Comparison of ENCODE assay signal across 8 mouse cellular contexts in genomic region chr5:64992540-64992939, GRCm38 (mm10). TPM values are rescaled to one million over a fixed set of nuclear protein-coding genes. Genes with fewer than 3 reads are reported as not detected.
A peak's percentile ranks its signal among the peaks of the same experiment; 100 is the strongest.
DNase-seq lines count a peak whose midpoint lies in the region; ATAC-seq lines count a peak whose summit lies in the region.
"Had no signal": no experiment of that assay in that cellular context is flagged by ENCODE, and none has a peak within 500 bp of the region (broad histone marks: within the 10 kb centered on the region; RNA-seq: fewer than 3 reads in every experiment).

No protein-coding gene starts in this region.

- intact Hi-C loops in heart, postnatal 14 days (cut with DNase I): no loop called here

- DNase-seq in heart, postnatal 4 days: peak; percentile 11
- DNase-seq in heart, postnatal 14 days: no peak
- peak; percentile 35 for DNase-seq in 3134 (ENCODE audit: extremely low read depth, insufficient read length, low spot score)
- no peak for DNase-seq in kidney, postnatal 36 days
- DNase-seq in kidney, adult 11 months: no peak
- DNase-seq: gastrocnemius, postnatal 36 days had no signal

- ATAC-seq in CD4-positive, CD25-positive, alpha-beta regulatory T cell, adult 4 months: peak; percentile 20
- peak; percentile 17 for ATAC-seq in inflammation-experienced regulatory T-cells, adult 6 months

RNA-seq across cellular contexts. Expression of gene Fam114a1, which starts 22.7 kb away (rescaled TPM):
- total RNA-seq in heart, postnatal 4 days (2021): 10 to 100 TPM; 35.8 to 37.0 TPM
- total RNA-seq in heart, postnatal 14 days (2021): 10 to 100 TPM; 23.5 to 24.8 TPM
- polyA plus RNA-seq in CD4-positive, CD25-positive, alpha-beta regulatory T cell, adult 4 months (2017; shearing (Covaris generic)): 1 to 10 TPM; 2.3 to 4.9 TPM
- 1 to 10 TPM in 2 of 3 experiments, under 1 TPM in 1; 0.82 to 3.7 (median 3.4) TPM for polyA plus RNA-seq in inflammation-experienced regulatory T-cells, adult 6 months (2017; shearing (Covaris generic))

RNA-seq across cellular contexts. Expression of gene Tlr6, which starts 32.6 kb away (rescaled TPM):
- 1 to 10 TPM in 1 of 2 experiments, under 1 TPM in 1; 0.72 to 1.4 TPM for total RNA-seq in heart, postnatal 4 days (2021)
- 1 to 10 TPM in 1 of 2 experiments, under 1 TPM in 1; 0.96 to 1.7 TPM for total RNA-seq in heart, postnatal 14 days (2021)
- 1 to 10 TPM; 5.6 to 8.7 TPM for polyA plus RNA-seq in CD4-positive, CD25-positive, alpha-beta regulatory T cell, adult 4 months (2017; shearing (Covaris generic))
- polyA plus RNA-seq in inflammation-experienced regulatory T-cells, adult 6 months (2017; shearing (Covaris generic)): 1 to 10 TPM; 6.5 to 9.5 (median 7.4) TPM

RNA-seq across cellular contexts. Expression of gene Tlr1, which starts 59.2 kb away (rescaled TPM):
- total RNA-seq in heart, postnatal 4 days (2021): under 1 TPM; 0.32 to 0.36 TPM
- total RNA-seq in heart, postnatal 14 days (2021): under 1 TPM; 0.34 to 0.43 TPM
- 10 to 100 TPM; 74.7 to 91.5 TPM for polyA plus RNA-seq in CD4-positive, CD25-positive, alpha-beta regulatory T cell, adult 4 months (2017; shearing (Covaris generic))
- polyA plus RNA-seq in inflammation-experienced regulatory T-cells, adult 6 months (2017; shearing (Covaris generic)): 10 to 100 TPM; 33.5 to 66.0 (median 62.2) TPM

Comparison
In these comparisons a context has a peak if more than half of its experiments do, and no peak if none do; other contexts are left out.
1. DNase-seq: peak in heart, postnatal 4 days (single experiment) and 3134 (single experiment); none in heart, postnatal 14 days (0 of 2), kidney, postnatal 36 days (0 of 2) and kidney, adult 11 months (single experiment).